Mouse (Mus musculus): ENCODE measurements around the gene Slc25a29. TPM values are rescaled to one million over a fixed set of nuclear protein-coding genes. Genes with fewer than 3 reads are reported as not detected.
A peak's percentile ranks its signal among the peaks of the same experiment; 100 is the strongest.
"Not testable (repeated sequence)": the region's sequence is repeated elsewhere in the genome, so short reads cannot be mapped to it uniquely, and the experiment has no call there.

Gene Slc25a29
- polyA plus RNA-seq, 1 experiment from 2014 or later: 12.4 TPM

DNA sequence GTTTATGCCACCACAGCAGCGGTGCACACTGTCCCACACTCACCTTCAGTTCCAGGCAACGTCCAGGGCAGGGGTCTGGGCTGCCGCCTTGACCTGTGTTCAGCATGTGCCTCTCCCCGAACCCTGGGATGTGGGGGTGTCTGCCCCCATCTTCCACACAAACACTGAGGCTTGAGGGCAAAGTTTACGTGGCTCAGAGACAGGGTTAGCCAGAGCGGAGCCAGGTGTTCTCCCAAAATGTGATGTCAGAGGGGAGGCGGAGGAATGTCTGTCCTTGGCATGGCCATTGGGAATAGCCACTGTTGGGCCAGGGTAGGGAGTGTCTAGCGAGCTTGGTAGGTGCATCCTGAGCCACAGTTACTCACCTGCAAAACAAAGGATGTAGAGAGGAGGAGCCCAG, 17.1 kb upstream of the Slc25a29 start:
- Histone ChIP-seq H3K9me3 (replicated peaks) (no peaks in the 10 kb centered on the region), H3K4me1 (peaks cover 11% of the 10 kb centered on the region), H3K27me3 (ENCODE audit: low read depth, poor library complexity, severe bottlenecking) (no peaks in the 10 kb centered on the region), H3K36me3 (peaks cover 17% of the 10 kb centered on the region), H3K27ac (replicated peaks) (no peak overlapping the region), H3K4me3 (no peak overlapping the region)
- WGBS: 91% methylated on average over 8 of the region's 8 CpGs
- no peak for DNase-seq (ENCODE audit: low spot score)

- Histone ChIP-seq H3K4me3 (no peak overlapping the region), H3K9me3 (replicated peaks) (no peaks in the 10 kb centered on the region), H3K36me3 (peaks cover 29% of the 10 kb centered on the region), H3K27me3 (ENCODE audit: low read depth, poor library complexity, severe bottlenecking) (no peaks in the 10 kb centered on the region), H3K4me1 (peaks cover 11% of the 10 kb centered on the region), H3K27ac (replicated peaks) (0 out of 2 replicates have a peak overlapping the region, but pooled peaks have one; percentile 38)
- WGBS: 91% methylated on average over 8 of the region's 8 CpGs
- DNase-seq (ENCODE audit: low spot score): no peak
These were observed 15.2 kb upstream of the Slc25a29 start for GRCm38 (mm10) chr12:108850886-108851285.

- Histone ChIP-seq H3K4me1 (peaks cover 11% of the 10 kb centered on the region), H3K4me3 (no peak overlapping the region), H3K9me3 (replicated peaks) (no peaks in the 10 kb centered on the region), H3K27ac (replicated peaks) (0 out of 2 replicates have a peak overlapping the region, but pooled peaks have one; percentile 19), H3K36me3 (peaks cover 31% of the 10 kb centered on the region), H3K27me3 (ENCODE audit: low read depth, poor library complexity, severe bottlenecking) (no peaks in the 10 kb centered on the region)
- DNase-seq (ENCODE audit: low spot score): no peak
- 68% methylated on average over 8 of the region's 8 CpGs for WGBS
These were observed 14.4 kb upstream of the Slc25a29 start for GRCm38 (mm10) chr12:108850129-108850528.

GRCm38 (mm10) chr12:108849488-108850022, 13.9 kb upstream of the Slc25a29 start:
- H3K4me1 ChIP-seq: peaks cover 11% of the 10 kb centered on the region
- H3K27ac ChIP-seq (replicated peaks): no peak overlapping the region
- no peak overlapping the region for H3K4me3 ChIP-seq
- no peaks in the 10 kb centered on the region for H3K27me3 ChIP-seq (ENCODE audit: low read depth, poor library complexity, severe bottlenecking)
- no peak for DNase-seq (ENCODE audit: low spot score)
- WGBS: 94% methylated on average over 4 of the region's 4 CpGs
- H3K36me3 ChIP-seq: peaks cover 35% of the 10 kb centered on the region
- H3K9me3 ChIP-seq (replicated peaks): no peaks in the 10 kb centered on the region

DNA sequence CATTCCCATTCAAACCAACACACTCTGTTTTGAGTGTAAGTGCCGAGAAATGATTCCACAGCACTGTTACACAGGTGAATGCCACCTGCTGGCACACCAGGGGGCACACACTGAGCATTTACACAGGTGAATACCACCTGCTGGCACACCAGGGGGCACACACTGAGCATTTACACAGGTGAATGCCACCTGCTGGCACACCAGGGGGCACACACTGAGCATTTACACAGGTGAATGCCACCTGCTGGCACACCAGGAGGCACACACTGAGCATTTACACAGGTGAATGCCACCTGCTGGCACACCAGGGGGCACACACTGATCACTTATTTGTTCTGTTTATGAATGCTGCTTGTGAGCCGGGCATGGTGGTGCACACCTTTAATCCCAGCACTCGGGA, 12.3 kb upstream of the Slc25a29 start:
- peaks cover 11% of the 10 kb centered on the region for H3K4me1 ChIP-seq
- H3K9me3 ChIP-seq (replicated peaks); H3K27me3 ChIP-seq (ENCODE audit: low read depth, poor library complexity, severe bottlenecking); H3K27ac ChIP-seq (replicated peaks); DNase-seq (ENCODE audit: low spot score); H3K4me3 ChIP-seq: not testable (repeated sequence)
- H3K36me3 ChIP-seq: peaks cover 50% of the 10 kb centered on the region
- 88% methylated on average over 3 of the region's 3 CpGs for WGBS

DNA sequence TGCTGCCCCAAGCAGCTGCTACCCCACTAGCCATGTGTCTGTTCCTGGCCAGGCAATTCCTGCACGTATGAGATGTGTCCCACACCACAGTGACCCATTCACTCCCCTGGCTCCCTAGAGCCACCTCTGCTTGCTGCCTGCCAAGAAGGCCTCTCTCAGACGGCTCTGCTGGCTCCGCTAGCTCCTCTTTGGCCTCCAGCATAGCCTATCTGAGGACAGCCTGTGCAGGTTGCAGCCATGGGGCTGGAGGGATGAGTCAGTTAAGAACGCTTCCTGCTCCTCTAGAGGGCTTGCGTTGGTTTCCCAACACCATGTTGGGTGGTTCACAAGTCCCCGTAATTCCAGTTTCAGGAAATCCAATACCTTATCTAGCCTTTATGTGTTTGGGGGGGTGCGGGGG, 7.0 kb upstream of the Slc25a29 start:
- Histone ChIP-seq H3K9me3 (replicated peaks) (no peaks in the 10 kb centered on the region), H3K36me3 (peaks cover 83% of the 10 kb centered on the region), H3K4me1 (peaks cover 10% of the 10 kb centered on the region), H3K4me3 (no peak overlapping the region), H3K27me3 (ENCODE audit: low read depth, poor library complexity, severe bottlenecking) (no peaks in the 10 kb centered on the region), H3K27ac (replicated peaks) (no peak overlapping the region)
- DNase-seq (ENCODE audit: low spot score): no peak
- WGBS: 92% methylated on average over 7 of the region's 7 CpGs

GRCm38 (mm10) chr12:108841181-108841580, 5.5 kb upstream of the Slc25a29 start:
- WGBS: 93% methylated on average over 6 of the region's 6 CpGs

DNA sequence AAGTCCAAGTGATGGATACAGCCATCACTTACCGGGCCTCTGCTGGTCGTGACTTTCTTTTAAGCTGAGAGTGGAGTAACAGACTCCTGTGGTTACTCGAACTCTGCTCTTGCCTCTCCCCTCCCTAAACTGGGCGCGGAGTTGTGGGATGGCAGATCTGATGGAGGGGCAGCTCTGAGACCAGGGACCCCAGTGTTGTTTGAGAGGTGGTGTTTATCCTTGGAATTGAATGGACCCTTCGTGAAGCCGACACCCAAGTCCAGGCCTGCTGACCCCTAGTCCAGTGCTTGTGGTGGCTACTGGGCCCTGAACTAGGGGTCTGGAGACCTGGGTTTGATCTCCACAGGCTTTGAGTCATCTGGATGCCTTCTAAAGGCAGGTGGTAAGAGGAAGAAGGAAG, 1.0 kb upstream of the Slc25a29 start:
- peaks cover 48% of the 10 kb centered on the region for H3K4me1 ChIP-seq
- 70% methylated on average over 7 of the region's 7 CpGs for WGBS

More at GRCm38 (mm10) chr12:108841181-108841580, 5.5 kb upstream of the Slc25a29 start:
- Histone ChIP-seq H3K4me3 (no peak overlapping the region), H3K9me3 (replicated peaks) (no peaks in the 10 kb centered on the region), H3K27ac (replicated peaks) (no peak overlapping the region), H3K27me3 (ENCODE audit: low read depth, poor library complexity, severe bottlenecking) (no peaks in the 10 kb centered on the region), H3K4me1 (peaks cover 25% of the 10 kb centered on the region), H3K36me3 (peaks cover 80% of the 10 kb centered on the region)
- DNase-seq (ENCODE audit: low spot score): no peak

GRCm38 (mm10) chr12:108835208-108835839, 359 bp downstream of the Slc25a29 start:
- peaks cover 18% of the 10 kb centered on the region for H3K27me3 ChIP-seq (ENCODE audit: low read depth, poor library complexity, severe bottlenecking)
- peaks cover 48% of the 10 kb centered on the region for H3K4me1 ChIP-seq
- peak overlapping the region; percentile 90 for H3K27ac ChIP-seq (replicated peaks)
- 2% methylated on average over 51 of the region's 51 CpGs for WGBS
- no peak for DNase-seq (ENCODE audit: low spot score)
- H3K4me3 ChIP-seq: peak overlapping the region; percentile 74
- H3K9me3 ChIP-seq (replicated peaks): no peaks in the 10 kb centered on the region
- peaks cover 45% of the 10 kb centered on the region for H3K36me3 ChIP-seq

More for the DNA sequence above, 1.0 kb upstream of the Slc25a29 start:
- Histone ChIP-seq H3K36me3 (peaks cover 51% of the 10 kb centered on the region), H3K9me3 (replicated peaks) (no peaks in the 10 kb centered on the region), H3K27ac (replicated peaks) (peak overlapping the region; percentile 90), H3K4me3 (peak overlapping the region; percentile 74), H3K27me3 (ENCODE audit: low read depth, poor library complexity, severe bottlenecking) (peaks cover 18% of the 10 kb centered on the region)
- no peak for DNase-seq (ENCODE audit: low spot score)

DNA sequence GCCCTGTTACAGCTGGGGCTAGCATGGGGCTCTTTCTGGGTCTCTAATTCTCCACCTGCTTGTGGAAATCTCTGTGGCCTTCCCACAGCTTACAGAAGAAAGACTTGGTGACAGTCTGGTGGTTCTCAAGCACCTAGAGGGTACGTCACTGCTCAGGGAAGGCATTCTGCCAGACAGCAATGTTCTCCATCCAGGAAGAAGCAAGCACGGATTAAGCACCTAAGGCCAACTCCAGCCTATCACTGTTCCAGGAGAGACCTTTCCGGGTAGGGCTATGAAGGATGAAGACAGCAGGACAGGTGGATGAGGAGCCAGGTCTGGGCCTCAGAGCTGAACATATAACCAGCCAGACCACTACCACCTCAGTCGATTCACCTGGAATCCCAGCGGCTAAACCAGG, 897 bp downstream of the Slc25a29 start:
- H3K4me1 ChIP-seq: peaks cover 48% of the 10 kb centered on the region
- peaks cover 18% of the 10 kb centered on the region for H3K27me3 ChIP-seq (ENCODE audit: low read depth, poor library complexity, severe bottlenecking)
- peak overlapping the region; percentile 74 for H3K4me3 ChIP-seq
- H3K27ac ChIP-seq (replicated peaks): no peak overlapping the region
- 40% methylated on average over 5 of the region's 5 CpGs for WGBS
- no peaks in the 10 kb centered on the region for H3K9me3 ChIP-seq (replicated peaks)
- no peak for DNase-seq (ENCODE audit: low spot score)
- peaks cover 47% of the 10 kb centered on the region for H3K36me3 ChIP-seq

DNA sequence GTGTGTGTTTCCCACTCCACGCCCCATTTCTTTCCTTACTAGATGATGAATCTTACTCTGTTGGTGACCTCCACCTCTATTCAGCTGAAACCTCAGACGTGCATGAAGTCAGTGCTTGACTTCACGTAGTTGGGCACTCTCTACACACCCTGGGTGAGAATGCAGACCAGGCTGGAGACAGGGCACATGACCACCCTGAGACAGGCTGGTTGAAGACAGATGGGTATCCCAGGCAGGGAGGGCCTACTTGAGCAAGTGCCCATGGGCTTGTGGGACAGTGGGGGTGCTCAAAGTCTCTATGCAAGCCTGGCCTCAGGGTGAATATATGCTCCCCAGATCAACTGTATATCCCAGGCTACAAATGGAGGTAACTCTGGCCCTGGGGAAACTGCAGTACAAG, 1.3 kb downstream of the Slc25a29 start:
- peaks cover 44% of the 10 kb centered on the region for H3K36me3 ChIP-seq
- no peak overlapping the region for H3K27ac ChIP-seq (replicated peaks)
- H3K4me3 ChIP-seq: peak overlapping the region; percentile 74
- peaks cover 48% of the 10 kb centered on the region for H3K4me1 ChIP-seq
- no peaks in the 10 kb centered on the region for H3K9me3 ChIP-seq (replicated peaks)
- peaks cover 18% of the 10 kb centered on the region for H3K27me3 ChIP-seq (ENCODE audit: low read depth, poor library complexity, severe bottlenecking)
- DNase-seq (ENCODE audit: low spot score): no peak
- 87% methylated on average over 3 of the region's 3 CpGs for WGBS

DNA sequence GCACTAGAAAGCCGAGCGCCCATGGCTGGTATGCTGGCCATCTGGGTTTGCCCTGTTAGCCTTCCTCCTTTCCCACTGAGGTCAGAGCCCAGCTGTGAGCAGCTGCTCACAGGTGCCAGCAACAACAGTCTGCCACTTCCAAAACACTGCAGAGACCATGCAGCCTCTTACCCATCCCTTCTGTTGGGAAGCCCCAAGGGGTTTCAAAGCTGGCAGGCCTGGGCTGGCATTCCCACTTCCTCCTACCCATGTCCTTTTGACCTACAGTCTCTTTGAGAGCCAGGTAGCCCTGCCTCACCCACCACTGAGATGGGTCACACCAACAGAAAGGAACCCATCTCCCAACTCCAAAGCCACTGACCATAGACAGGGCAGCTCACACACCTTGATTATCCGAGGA, 2.3 kb downstream of the Slc25a29 start:
- Histone ChIP-seq H3K4me1 (peaks cover 45% of the 10 kb centered on the region), H3K36me3 (peaks cover 43% of the 10 kb centered on the region), H3K27ac (replicated peaks) (no peak overlapping the region), H3K4me3 (no peak overlapping the region), H3K27me3 (ENCODE audit: low read depth, poor library complexity, severe bottlenecking) (peaks cover 18% of the 10 kb centered on the region), H3K9me3 (replicated peaks) (no peaks in the 10 kb centered on the region)
- WGBS: 86% methylated on average over 3 of the region's 3 CpGs
- DNase-seq (ENCODE audit: low spot score): no peak

- DNase-seq (ENCODE audit: low spot score): no peak
- Histone ChIP-seq H3K27me3 (ENCODE audit: low read depth, poor library complexity, severe bottlenecking) (peaks cover 18% of the 10 kb centered on the region), H3K4me1 (peaks cover 40% of the 10 kb centered on the region), H3K9me3 (replicated peaks) (no peaks in the 10 kb centered on the region), H3K4me3 (no peak overlapping the region), H3K27ac (replicated peaks) (no peak overlapping the region), H3K36me3 (peaks cover 43% of the 10 kb centered on the region)
- WGBS: 90% methylated on average over 8 of the region's 8 CpGs
These were observed 2.8 kb downstream of the Slc25a29 start for GRCm38 (mm10) chr12:108832851-108833250.
